Mouse (Mus musculus): ENCODE measurements around the gene Mob3b. TPM values are rescaled to one million over a fixed set of nuclear protein-coding genes. Genes with fewer than 3 reads are reported as not detected.

The Mob3b gene
- total RNA-seq (2021): 1 to 10 TPM; 4.5 to 4.7 TPM
- long read RNA-seq, experiment 1: 0 reads
- long read RNA-seq, experiment 2, partial matches to known transcripts: 0 of 1 reads
- long read RNA-seq, experiment 2, other reads (novel, unspliced or antisense): 1 of 1 reads

DNA sequence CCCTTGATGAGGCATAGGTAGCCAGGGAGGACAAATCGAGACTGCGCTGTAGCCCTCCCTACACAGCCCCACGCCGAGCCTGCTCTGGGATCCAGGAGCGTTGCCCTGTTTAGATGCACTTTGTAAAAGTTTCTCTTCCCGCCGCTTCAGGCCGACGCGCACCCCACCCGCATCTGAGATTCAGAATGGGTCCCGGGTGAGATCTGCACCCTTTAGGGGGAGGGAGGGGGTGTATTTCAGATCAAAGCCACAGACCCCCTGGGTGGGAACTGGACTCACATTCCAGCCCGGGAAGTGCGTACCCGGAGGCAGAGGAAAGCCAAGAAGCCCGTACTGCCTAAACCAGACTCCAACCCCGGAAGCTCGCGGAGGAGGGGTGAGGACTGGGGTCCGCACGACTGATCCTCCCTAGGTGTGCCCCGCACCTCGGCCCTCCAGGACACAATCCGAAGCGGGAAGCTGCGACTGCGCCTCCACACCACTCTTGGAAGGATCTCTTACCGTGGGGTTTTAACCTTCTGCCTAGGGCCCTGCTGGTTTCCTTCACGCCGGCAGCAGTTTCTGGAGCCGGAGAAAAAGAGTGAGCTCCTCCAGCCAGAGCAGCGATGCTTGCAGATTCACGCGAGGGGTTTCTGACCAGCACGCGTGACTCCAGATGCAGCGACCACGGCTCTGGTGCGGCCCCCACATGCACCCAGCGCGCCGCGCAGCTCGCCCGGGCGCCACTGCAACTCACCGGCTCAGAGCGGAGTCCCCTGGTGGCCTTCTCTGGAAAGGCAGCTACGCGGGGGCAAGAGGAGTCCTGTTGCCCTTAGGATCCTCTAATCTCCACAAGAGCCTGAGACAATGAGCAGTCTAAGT lies at the start of gene Mob3b:
TSS of gene Mob3b (minus strand) at position 734 of the 861 bp plus-strand sequence.
- peak; percentile 76 to 86 for DNase-seq (ENCODE audit: low spot score in 2 of 2)
- H3K27ac ChIP-seq: peak within 1 kb of the TSS; percentile 76
- peak within 1 kb of the TSS; percentile 72 for H3K4me3 ChIP-seq
- TF ChIP-seq CTCF (conservative IDR thresholded peaks at IDR 0.05): peak; percentile 98

DNA sequence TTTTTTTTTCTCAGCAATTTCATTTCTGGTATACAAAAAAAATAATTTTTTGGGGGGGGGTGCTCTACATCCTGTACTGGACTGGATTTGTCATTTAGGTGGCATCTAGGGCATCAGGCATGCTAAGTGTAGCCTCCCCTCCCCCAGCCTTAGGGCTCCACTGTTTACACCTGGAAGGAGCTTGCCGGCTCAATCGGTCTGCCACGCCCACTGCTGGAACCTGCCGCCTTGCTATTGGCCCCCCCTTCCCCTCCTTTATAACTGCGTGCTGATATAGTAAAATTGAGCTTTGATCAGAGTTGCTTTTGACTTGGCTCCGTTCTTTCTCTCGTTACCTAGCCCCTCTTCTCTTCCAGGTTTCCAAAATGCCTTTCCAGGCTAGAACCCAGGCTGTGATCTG lies 47.4 kb upstream of the Mob3b start:
- H3K27ac ChIP-seq: no peak overlapping the region
- no peak for DNase-seq (ENCODE audit: low spot score in 2 of 2)
- no peak for TF ChIP-seq CTCF (conservative IDR thresholded peaks at IDR 0.05)
- H3K4me3 ChIP-seq: no peak overlapping the region

DNA sequence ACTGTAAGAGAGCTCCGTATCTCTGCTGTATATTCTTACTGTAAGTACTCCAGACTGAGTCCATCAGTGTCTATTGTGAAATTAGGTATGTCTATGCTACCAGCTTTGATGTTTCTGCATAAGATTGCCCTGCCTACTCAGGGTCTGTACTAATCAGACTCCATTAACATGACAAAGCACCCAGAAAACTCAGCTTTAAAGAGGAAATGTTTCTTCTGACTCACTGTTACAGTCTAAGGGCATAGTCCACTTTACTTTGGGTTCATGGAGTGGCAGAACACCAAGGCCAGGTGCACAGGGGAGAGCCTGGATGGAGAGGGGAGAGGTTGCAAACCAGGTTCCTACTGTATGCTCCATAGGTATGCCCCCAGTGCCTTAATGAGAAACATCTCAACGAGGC lies 46.4 kb upstream of the Mob3b start:
- no peak for TF ChIP-seq CTCF (conservative IDR thresholded peaks at IDR 0.05)
- Histone ChIP-seq H3K27ac (no peak overlapping the region), H3K4me3 (no peak overlapping the region)
- no peak for DNase-seq (ENCODE audit: low spot score in 2 of 2)

DNA sequence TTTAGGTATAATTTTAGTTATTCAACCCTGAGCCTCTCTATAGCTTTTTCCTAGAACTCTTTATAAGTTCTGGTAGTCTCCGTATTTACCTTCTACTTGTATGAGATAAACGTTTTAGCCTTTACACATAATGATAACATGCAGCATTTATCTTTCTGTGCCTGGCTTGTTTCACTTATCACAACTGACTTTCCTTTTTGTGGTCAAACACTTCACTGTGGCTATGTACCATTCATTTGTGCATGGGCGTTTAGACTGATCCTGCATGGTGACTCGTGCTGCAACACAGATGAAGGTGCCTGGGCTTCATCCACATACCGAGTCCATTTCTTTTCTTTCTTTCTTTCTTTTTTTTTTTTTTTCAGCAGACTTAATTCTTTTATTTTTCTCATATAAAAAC lies 44.4 kb upstream of the Mob3b start:
- no peak overlapping the region for H3K4me3 ChIP-seq

GRCm38 (mm10) chr4:35192725-35193124 lies 35.4 kb upstream of the Mob3b start:
- Histone ChIP-seq H3K4me3 (no peak overlapping the region), H3K27ac (no peak overlapping the region)
- no peak for DNase-seq (ENCODE audit: low spot score in 2 of 2)
- TF ChIP-seq CTCF (conservative IDR thresholded peaks at IDR 0.05): peak; percentile 77

More for the DNA sequence above, 44.4 kb upstream of the Mob3b start:
- TF ChIP-seq CTCF (conservative IDR thresholded peaks at IDR 0.05): no peak
- DNase-seq (ENCODE audit: low spot score in 2 of 2): no peak
- H3K27ac ChIP-seq: no peak overlapping the region

DNA sequence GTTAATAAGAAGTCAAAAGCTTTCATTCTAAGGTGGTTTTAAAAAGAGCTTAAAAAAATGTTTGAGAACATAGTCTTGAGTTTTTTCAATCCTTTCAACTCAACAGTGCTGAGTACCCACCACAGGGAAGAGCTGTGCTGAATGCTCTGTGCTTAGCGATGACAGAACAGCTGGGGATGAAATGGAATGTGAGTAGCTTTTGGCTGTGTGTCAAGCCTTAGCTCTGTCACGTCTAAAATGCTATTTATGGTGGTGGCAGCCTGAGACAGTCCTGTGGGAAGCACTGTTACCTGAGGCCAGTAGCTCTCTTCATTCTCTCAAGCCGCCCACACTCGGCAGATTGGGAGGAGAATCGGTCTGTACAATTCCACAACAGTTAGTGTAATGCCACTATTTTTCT lies 32.5 kb upstream of the Mob3b start:
- no peak overlapping the region for H3K4me3 ChIP-seq
- TF ChIP-seq CTCF (conservative IDR thresholded peaks at IDR 0.05): no peak
- H3K27ac ChIP-seq: no peak overlapping the region
- no peak for DNase-seq (ENCODE audit: low spot score in 2 of 2)

GRCm38 (mm10) chr4:35187617-35188326 lies 30.5 kb upstream of the Mob3b start:
- H3K4me3 ChIP-seq: no peak overlapping the region
- DNase-seq (ENCODE audit: low spot score in 2 of 2): no peak
- H3K27ac ChIP-seq: no peak overlapping the region
- TF ChIP-seq CTCF (conservative IDR thresholded peaks at IDR 0.05): no peak

DNA sequence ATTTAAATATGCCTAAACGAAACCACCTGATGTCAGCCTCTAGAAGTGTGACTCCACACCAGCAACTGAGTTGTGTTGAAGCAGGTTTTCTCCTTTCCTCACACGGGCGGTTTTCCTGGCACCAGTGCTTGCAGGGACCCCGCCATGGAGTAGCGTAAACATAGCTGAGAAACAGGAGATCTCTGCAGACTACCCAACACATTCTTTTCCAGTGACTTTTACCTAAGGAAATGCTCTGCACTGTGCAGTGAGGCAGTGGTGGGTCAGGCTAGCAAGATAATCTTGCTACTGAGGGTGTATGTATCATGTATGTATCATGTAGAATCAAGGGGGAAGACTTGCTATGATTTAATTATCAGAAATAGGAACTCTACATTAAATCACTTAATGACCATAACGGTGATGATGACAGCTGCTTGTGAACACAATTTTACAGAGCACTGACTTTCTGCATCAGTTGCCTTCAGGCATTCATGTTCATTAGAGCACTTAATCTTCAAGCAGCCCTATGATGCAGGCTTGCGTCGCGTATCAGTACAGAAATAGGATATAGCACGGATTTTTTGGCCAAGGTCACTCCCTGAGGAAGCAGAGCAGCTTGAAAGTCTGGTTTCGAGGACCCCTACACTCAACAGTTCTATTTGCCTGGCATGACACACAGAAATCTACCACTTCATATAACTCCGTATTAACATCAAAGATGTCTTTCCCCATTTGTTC lies 20.8 kb upstream of the Mob3b start:
- no peak for DNase-seq (ENCODE audit: low spot score in 2 of 2)
- TF ChIP-seq CTCF (conservative IDR thresholded peaks at IDR 0.05): no peak
- Histone ChIP-seq H3K27ac (no peak overlapping the region), H3K4me3 (no peak overlapping the region)

DNA sequence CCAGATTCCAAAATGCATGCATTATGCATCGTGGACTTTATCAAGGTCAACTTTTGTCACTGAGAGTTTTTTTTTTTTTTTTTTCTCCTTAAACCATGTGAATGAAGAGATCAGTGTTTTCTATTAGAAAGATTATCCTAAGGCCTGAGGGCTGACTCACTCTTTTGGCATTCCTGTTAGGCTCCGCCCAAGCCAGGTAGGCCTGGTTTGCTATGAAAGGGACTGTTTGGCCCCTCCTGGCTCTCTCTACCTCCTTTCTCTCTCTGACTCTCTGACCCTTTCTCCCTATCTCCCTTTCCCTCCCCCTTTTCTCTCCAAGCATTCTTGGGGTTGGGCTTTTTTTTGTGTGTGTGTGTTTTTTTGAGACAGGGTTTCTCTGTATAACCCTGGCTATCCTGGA lies 18.3 kb upstream of the Mob3b start:
- no peak for DNase-seq (ENCODE audit: low spot score in 2 of 2)
- Histone ChIP-seq H3K4me3 (no peak overlapping the region), H3K27ac (no peak overlapping the region)
- TF ChIP-seq CTCF (conservative IDR thresholded peaks at IDR 0.05): no peak

DNA sequence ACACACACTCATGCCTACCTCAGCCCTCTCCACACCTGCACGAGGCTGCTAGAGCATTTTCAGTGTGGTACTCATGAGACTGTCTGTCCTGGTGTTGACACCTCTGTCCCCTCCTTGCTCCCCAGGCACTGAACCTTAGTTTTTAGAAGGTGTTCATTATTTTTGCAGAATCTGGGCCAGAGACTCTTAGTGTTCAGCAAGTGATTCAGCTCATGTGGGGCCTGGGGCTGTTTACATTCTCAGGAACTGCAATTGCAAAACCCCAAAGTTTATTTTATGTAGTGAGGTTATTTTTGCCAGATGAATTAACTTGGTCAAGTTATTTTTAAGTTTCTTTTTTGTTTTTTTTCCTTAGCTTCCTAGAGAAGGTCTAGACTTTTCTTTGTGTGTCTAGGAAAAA lies 16.3 kb upstream of the Mob3b start:
- Histone ChIP-seq H3K4me3 (no peak overlapping the region), H3K27ac (no peak overlapping the region)
- no peak for DNase-seq (ENCODE audit: low spot score in 2 of 2)
- TF ChIP-seq CTCF (conservative IDR thresholded peaks at IDR 0.05): no peak

DNA sequence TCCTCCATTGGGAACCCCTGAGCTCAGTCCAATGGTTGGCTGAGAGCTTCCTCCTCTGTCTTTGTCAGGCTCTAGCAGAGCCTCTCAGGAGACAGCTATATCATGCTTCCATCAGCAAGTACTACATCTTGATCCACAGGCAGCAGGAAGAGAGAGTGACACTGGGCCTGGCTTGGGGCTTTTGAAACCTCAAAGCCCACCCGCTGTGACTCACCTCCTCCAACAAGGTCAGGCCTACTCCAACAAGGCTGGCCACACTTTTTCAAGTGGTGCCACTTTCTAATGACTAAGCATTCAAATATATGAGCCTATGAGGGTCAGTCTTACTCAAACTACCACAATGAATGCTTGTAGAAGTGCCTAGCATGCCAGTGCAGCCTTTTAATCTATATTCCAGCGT lies 15.2 kb upstream of the Mob3b start:
- H3K27ac ChIP-seq: no peak overlapping the region
- no peak overlapping the region for H3K4me3 ChIP-seq
- DNase-seq (ENCODE audit: low spot score in 2 of 2): no peak
- no peak for TF ChIP-seq CTCF (conservative IDR thresholded peaks at IDR 0.05)

DNA sequence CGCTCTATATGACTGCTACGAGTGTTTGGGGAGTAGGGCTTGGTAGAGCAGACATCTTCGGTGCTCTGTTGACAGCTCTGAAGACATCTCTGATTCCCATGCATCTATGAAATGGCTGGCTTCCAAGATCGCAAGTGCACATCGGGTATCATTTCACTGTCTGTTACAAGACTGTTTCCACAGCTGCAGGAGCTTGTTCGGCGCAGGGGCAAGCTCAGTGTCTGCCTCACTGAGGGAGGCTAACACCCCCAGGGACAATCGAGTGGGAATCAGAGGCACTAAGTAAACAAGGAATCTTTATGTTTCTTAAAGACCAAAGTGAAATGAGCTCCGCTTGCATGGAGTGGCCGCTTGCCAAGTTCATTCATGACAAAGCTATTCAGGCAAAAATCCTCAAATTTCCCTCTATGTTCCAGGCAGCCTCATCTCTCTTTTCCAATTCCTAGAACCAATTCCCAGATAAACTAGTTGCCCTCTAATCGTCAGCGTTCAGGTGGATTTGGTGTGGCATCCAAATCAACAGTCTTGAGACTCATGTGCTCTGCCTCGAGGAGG lies 12.4 kb upstream of the Mob3b start:
- DNase-seq (ENCODE audit: low spot score in 2 of 2): no peak
- no peak for TF ChIP-seq CTCF (conservative IDR thresholded peaks at IDR 0.05)
- Histone ChIP-seq H3K27ac (no peak overlapping the region), H3K4me3 (no peak overlapping the region)
